Mouse (Mus musculus): Measurements from ENCODE around the gene 2610001J05Rik. TPM values are rescaled to one million over a fixed set of nuclear protein-coding genes. Genes with fewer than 3 reads are reported as not detected.

2610001J05Rik gene
- 13.3 and 46.2 TPM in 2 replicates for polyA plus RNA-seq (2012; rRNA removed; ENCODE audit: low replicate concordance)

DNA sequence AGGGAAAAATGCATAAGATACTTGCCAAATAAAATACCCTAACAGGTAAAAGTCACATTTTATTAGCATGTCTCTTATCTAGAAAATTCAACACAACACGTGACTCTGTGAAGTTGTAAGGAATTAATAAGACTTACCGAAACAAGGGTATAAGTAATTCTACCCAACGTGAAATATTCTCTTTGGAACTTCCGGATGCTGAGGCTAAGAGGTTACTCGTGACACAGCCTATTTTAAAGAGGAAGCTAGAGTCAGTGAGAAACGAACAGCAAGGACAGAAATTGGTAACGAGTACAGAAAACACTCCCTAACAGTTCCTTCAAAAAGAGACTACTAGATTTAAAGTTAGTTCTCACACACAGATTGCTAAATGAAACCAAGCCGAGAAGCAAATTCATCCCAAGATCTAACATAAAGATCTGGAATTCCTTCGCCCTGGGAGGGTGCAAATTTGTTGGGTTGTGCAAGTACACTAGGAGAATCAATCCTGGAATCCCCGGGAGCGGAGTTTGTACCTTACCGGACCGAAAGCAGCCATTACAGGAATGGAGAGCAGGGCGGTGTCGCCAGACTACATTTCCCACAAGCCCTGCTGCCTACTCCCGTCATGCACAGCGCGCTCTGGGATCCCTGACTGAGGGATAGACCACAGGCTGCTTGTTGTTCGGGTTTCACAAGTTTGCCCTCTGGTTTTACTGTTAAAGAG lies at the start of gene 2610001J05Rik:
Gene 2610001J05Rik (minus strand): TSS at position 600 of the 706 bp plus-strand sequence.

DNA sequence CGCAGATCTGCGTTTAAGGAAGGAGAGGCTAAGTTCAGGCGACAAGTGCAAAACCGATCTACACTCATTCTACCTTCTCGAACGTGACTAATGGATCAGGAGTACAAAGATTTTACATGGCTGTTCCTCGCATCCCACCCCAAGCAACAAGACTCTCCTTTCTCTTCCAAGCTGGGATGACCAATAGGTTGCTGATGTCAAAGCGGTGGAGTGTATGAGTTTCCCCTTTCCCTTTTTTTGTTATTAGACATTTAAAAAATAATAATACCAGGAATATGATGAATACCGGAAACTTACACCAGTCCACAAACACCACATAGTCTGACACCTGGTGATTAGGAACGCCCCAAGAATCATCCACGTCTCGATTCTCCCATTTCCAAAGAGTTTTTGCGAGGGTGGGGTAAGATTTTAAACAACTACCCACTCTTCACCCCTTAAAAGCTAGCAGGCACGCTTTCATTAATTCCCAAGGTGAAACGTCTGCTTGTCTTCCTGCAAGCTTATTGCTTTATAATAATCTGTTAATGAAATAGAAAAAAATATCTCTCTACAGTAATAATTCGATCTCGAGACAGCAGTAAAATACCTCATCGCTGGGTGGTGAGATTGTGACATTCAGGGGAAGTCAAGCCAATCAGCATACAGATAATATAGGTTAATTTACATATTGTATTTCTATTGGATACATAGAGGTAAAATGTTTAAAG lies 31.8 kb downstream of the 2610001J05Rik start, which contains the start of gene Gpr85:
Gene Gpr85 (minus strand): TSS at position 598 of the 710 bp plus-strand sequence.

Other genes starting within 250 kb of the 2610001J05Rik start
- gene Bmt2, start 193.6 kb downstream of the 2610001J05Rik start, polyA plus RNA-seq (2012; rRNA removed; ENCODE audit: low replicate concordance): 1.1 and 2.6 TPM in 2 replicates
- 0.27 and 0.43 TPM in 2 replicates for gene Gpr85, start 31.6 kb downstream of the 2610001J05Rik start, polyA plus RNA-seq (2012; rRNA removed; ENCODE audit: low replicate concordance)